Mouse (Mus musculus): ENCODE results near the gene Dnase1l3. TPM values are rescaled to one million over a fixed set of nuclear protein-coding genes. Genes with fewer than 3 reads are reported as not detected.

The Dnase1l3 gene
- total RNA-seq, 2 experiments from 2014 or later, result not detected

DNA sequence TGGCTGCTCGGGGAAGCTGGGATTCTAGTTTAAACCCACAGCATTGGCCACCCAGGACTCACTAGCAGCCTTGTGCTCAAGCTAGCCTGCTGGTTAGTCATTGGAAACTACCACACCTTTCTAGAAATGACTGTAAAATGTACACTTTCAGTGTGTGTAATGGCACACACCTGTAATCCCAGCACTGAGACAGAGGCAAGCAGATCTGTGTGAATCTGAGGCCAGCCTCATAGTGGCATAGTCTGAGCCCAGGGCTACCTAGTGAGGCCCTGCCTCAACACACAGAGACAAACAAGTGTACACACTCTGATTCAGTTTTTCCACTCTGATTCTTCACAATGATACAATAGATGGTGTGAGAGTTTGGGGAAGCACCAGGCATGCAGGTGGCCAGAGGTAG lies 5.0 kb downstream of the Dnase1l3 start:
- intact Hi-C loops (cut with DNase I), result no loop called here
- no peak for DNase-seq

DNA sequence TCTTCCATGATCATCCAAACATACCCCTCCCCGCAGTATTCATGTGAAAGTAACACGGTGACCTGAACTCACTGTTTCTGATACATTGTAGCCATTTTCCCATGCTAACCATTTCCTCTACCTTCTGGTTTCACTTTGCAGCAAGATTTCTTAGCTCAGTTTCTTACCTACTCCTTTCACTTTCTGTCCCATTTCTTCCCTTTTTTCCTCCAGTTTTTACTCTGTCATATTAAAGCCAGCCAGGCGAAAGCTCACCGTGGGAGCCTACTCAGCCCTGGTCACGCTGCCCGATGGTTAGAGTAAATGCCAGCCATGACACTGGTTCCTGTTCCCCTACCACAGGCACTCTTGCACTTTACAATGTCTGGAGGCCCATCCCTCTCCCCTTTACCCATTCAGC lies 7.5 kb downstream of the Dnase1l3 start:
- intact Hi-C loops (cut with DNase I), result no loop called here
- no peak for DNase-seq

DNA sequence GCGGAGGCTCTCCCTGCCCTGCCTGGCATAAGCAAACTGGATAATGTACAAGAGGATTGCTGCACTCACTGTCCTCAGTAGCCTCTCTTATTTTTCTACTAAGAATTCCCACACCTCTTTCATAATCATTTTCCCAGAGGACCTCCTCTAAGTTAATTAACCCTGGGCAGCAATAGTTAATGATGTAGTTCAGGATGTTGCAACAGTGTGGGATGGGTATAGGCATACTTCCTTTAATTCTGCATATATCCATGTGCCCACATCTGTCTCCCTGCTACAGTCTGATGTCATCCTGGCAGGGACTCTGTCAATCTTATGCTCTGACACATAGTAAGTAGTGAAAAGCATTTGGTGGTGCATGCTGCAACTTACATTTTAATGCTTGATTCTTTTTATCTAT lies 13.1 kb downstream of the Dnase1l3 start:
- intact Hi-C loops (cut with DNase I), result no loop called here
- DNase-seq, result no peak

DNA sequence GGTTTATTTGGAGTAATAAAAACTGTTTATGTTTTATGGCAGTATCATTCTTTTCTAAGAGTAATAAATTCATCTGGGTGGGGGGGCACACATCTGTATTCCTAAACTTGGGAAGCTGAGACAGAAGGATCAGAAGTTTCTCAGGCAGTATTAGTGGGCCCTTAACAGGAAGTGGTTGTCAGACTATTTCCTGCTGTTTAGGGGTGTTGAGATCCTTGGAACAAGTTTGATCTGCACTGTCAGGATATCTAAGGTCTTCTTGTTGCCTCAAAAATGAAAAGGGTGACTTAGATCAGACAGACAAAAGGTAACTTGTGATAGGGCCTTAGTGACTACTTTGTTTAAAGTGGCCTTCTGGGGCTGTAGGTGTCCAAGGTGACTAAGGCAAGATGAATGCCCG lies 16.2 kb downstream of the Dnase1l3 start:
- intact Hi-C loops (cut with DNase I), result no loop called here
- DNase-seq, result no peak

DNA sequence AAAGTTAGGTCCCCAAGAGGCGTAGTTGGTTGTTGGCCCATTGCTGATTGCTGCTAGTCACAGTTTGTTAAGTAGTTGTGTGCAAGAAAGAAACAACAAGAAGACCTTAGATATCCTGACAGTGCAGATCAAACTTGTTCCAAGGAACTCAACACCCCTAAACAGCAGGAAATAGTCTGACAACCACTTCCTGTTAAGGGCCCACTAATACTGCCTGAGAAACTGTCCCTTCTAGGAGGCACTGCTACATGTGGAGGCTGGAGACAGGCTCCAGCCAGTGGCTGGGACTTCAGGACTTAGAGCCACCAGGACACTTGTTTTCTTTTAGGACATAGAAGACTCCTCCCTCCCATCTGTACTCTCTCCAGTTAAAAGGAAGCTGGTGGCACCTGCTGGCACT lies 16.9 kb downstream of the Dnase1l3 start:
- DNase-seq, result no peak
- intact Hi-C loops (cut with DNase I), result no loop called here

DNA sequence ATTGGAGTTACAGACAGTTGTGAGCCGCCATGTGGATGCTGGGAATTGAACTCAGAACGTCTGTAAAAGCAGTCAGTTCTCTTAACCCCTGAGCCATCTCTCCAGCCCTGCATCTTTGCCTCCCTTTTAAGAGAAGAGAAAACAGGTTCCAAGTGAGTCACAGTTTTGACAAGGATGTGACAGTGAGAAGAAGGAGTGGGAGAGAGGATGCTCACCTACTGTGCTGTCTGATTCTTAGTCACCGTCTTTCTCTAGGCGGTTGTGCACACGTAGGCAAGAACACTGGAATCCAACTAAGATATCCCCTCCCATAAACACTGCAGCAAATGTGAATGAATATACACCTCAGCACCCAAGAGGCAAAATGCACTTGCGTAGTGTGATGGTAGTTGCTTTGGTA lies 19.2 kb downstream of the Dnase1l3 start:
- intact Hi-C loops (cut with DNase I), result no loop called here
- DNase-seq, result no peak

DNA sequence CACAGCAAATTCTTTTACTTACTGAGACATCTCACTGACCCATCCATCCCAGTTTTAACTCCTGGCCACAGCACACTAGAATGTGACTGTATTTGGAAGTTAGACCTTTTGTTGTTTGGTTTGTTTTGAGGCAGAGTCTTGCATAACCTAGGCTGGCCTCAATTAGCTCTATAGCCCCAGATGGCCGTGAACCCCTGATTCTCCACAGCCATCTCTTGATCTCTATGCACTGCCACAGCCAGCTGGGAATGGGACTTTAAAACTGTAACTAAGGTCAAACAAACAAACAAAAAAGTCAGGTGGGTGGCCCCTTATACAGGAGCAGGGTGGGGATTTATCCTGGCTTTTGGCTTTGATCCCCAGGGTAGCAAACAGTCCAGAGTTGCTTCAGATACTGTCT lies 19.7 kb downstream of the Dnase1l3 start:
- DNase-seq, result no peak
- intact Hi-C loops (cut with DNase I), result no loop called here

DNA sequence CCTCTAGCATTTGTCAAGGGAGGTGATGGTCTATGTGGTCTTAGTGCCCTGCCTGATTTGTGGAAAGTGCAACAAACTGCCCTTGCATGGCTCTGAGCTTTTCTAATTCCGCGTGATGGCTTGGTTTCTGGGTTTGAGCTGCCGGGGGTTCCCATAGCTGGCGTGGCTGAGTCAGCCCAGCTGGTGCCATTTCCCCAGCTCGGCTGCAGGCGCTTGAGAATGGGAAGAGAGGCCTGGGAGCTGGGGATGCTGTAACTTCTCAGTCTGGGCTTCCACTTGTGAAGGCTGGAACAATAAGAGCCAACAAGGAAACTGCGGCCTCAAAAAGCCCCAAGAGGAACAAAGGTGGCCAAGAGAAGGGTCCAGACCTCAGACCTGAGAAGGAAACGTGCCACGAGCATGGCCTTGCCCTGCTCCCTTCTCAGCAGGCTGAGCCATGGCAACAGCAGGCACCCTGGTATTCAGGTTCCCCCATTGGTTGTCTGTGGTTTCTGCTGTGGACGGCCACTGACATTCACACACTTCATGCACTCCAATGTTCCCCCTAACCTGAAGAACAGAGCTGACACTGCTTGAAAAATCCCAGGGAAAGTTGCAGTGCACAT lies 22.4 kb downstream of the Dnase1l3 start:
- intact Hi-C loops (cut with DNase I), result no loop called here
- no peak for DNase-seq

DNA sequence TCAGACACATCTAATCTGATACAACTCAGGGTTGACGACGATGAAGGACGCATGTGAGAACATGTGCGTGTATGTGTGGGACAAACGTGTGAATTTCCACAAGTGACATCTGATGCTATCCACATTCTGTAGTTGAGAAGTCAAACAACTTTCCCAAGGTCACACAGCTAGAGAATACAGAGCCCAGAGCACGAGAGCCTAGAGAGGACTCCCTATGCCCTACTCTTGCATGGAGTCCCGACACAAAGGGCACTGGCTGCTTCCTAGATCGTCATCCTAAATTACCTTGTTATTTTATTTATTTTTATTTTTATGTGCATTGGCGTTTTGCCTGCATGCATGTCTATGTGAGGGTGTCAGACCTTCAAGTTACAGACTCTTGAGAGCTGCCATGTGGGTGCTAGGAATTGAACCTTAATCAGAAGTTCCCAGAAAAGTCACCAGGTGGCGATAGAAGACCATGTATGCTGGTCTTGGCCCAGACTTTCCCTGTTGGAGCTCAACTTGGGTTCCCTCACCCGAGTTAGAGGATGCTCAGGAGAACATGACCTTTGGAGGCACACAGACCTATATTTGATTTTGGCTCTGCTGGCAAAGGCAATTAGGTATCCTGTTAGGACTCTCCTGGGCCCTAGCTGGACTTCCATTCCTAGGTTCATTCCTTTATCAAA lies 30.0 kb downstream of the Dnase1l3 start:
- intact Hi-C loops (cut with DNase I), result loop anchor here (2.0 kb wide), 1 partner anchor 32 kb away; no protein-coding TSS in a partner anchor
- DNase-seq, result peak in 1 of 2 experiments; percentile 28

DNA sequence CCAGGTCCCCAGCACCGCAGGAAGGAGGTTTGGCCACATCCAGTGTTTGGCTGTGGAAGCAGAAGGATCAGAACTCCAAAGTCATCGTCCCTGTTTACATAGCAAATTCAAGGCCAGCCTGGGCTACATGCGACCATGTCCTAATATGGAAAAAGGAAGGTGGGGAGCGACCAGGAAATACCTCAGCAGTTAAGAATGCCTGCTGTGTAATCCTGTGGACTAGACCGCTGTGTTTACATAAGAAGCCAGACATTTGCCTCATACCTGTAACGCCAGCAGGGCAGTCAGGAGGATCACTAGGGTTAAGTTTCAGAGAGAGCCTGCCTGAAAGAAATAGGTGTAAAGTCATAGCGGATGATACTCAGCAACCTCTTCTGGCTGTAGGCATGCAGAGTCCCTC lies 31.2 kb downstream of the Dnase1l3 start:
- intact Hi-C loops (cut with DNase I), result no loop called here
- DNase-seq, result no peak

DNA sequence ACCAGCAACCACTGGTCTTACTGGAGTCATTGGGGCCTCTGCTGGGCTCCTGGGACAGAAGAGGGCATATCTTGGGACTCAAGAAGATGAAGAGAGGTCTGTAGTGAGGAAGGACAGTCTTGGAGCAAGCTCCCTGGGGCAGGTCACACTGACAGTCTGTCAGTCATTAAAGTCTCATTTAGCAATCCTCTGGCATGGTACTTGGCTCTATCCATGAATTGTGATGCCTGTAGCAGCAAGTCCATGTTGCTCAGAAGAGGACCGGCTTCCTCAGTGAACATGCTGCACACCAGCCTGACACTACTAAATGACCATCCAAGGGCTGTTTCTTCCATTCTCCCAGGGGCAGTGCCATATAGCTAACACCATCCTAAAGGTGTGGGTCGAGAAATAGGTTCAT lies 31.7 kb downstream of the Dnase1l3 start:
- intact Hi-C loops (cut with DNase I), result no loop called here
- DNase-seq, result no peak

DNA sequence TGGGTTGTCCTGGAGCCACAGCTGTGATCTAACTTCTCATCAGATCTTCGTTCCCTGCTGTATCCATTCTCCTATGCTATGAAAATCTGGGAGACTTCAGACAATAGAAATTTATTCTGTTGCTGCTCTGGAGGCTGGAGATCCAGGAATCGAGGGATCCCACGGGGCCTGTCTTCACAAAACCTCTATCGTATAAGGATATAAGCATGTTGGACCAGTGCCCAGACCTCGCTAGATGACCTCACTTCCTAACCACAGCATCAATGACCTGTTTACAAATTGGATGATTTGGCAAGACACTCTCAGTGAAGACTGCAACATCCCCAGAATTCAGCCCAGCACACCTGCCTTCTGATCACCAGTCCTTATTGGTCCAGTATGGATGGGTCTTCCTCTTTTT lies 32.7 kb downstream of the Dnase1l3 start:
- no peak for DNase-seq
- intact Hi-C loops (cut with DNase I), result no loop called here

DNA sequence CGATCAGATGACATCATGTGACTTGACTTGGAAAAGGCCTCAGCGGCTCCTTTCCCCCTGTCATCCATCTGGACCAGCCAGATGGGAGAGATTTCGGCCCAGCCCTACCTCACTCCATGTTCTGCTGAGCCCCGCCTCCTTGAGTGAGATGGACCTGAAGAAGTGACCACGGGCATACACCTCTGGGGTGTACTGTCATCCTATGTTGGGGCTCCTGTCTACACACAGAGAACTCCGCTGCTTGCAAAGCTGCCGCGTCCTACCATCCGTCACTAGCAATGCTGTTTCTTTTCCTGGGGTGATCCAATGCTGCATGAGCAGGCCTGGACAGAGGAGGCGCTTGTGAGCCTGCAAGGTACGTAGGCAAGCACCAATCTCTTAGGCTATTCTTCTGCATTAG lies 33.8 kb downstream of the Dnase1l3 start:
- intact Hi-C loops (cut with DNase I), result no loop called here
- no peak for DNase-seq

DNA sequence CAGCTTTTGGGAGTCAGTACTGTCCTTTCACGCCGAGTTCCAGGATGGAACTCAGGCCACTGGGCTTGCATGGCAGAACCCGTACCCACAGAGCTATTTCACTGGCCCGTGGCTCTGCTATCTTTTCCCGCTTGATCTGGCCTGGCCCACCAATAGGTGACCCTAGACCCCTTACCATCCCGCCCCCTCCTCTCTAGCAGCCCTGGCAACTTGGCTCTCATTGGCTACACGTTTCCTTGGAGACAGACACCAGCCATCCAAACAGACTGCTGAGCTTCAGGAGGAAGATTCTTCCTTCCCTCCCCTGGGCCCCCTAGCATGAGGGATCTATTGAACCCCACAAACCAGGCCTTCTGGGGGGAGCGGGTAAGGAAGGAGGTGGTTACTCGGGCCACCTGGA lies 37.3 kb downstream of the Dnase1l3 start, which contains the start of gene Gm45521:
TSS of gene Gm45521 (plus strand) at position 240 of the 400 bp plus-strand sequence.
- intact Hi-C loops (cut with DNase I), result no loop called here
- DNase-seq, result no peak

DNA sequence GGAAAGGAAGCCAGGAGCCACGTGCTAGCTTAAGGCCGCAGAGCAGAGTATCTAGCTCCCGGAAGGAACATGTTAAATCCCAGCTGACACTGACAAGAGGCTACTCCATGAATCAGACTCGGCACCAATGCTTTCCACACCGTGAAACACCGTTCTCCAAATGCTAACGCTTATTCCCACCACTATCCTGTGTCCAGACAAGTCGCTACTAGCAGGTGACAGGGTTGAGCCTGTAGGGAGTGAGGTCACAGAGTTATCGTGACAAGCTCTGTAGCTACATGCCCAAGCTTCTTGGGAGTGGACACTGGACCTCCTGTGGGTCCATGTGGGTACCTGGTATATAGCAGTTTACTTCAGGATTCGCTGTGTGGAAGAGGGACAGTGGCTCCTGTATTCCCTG lies 37.9 kb downstream of the Dnase1l3 start:
- intact Hi-C loops (cut with DNase I), result no loop called here
- DNase-seq, result no peak

DNA sequence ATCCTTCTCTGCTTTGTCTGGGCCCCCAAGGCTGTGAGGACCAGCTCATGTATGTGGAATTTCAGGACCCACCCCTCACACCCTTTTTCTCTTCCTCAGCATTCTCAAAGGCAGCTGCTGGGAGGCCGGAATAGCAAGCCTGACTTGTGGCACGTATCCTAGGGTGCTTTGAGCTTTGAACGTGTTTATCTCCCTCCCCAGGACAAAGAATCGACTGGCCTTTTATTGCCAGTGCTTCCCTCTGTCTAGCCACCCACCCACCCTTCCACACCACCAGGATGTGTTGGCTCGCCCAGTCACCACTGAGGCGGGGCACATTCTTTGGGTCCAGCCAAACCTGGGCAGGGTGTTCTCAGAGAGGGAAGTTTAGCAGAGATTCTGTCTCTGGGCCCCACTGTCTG lies 40.3 kb downstream of the Dnase1l3 start:
- intact Hi-C loops (cut with DNase I), result no loop called here
- DNase-seq, result no peak

DNA sequence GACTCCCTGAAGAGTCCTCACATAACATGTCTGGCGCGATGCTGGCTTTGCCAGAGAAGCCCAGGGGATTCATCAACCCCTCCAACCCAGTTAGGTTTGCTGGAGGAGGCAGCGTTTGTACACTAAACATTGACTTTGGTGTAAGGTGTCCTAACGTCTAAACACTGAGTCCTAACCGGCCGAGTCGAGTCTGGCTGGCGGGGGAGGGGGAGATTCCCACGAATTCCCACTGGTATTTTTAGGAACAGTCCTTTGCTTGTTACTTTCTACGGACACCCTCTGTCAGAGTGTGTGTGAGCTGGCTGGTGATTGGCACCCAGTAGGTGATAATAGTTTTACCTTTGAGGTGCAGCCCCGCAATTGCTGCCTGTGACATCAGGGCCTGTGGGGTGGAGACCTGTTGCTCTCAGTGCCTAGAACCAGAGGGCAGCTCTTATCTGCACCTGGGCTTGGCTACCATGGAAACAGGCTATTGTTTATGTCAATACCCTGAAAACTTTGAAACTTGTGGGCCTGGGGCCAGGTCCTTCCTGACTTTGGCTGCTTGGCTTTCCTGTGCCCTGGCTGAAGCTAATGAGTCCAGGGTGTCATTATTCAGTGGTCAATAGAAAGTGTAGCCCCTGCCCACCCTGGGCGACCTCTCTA lies 41.6 kb downstream of the Dnase1l3 start:
- intact Hi-C loops (cut with DNase I), result no loop called here
- peak in 1 of 2 experiments; percentile 29 for DNase-seq

DNA sequence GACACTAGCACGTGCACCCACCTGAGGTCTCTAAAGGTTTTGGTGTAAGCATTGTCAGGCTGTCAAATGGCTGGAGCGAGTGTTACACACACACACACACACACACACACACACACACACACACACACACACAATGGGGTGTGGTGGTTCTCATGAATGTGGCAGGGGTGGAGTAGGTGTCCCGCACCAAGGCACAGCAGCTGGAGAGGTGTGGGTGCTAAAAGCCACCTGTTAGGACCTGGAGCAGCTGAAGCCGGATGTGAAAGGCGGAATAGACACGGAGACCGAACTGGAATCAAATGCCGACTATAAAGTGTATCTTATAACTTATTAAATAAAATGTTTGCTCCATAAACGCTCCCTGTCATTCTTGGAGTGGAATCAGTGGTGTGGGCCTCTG lies 43.1 kb downstream of the Dnase1l3 start:
- intact Hi-C loops (cut with DNase I), result no loop called here
- no peak for DNase-seq

DNA sequence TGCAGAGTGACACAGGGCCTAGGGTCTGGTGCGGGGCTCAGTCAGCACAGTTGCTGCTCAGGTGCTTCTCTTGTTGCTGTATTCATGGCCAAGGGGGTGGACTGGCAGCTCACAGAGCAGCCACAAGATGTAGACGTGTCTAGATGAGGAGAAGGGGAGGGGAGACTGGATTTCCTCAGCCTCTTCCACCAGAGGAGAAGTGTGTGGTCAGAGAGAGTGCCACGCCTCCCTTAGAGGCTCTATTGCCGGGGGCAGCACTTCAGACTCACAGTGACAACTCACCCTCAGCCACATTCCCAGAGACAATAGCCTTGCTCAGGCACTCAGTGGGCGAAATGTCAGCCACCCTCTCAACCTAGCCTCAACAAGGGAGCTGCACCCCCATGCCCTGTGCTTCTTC lies 49.1 kb downstream of the Dnase1l3 start:
- no peak for DNase-seq
- intact Hi-C loops (cut with DNase I), result no loop called here

DNA sequence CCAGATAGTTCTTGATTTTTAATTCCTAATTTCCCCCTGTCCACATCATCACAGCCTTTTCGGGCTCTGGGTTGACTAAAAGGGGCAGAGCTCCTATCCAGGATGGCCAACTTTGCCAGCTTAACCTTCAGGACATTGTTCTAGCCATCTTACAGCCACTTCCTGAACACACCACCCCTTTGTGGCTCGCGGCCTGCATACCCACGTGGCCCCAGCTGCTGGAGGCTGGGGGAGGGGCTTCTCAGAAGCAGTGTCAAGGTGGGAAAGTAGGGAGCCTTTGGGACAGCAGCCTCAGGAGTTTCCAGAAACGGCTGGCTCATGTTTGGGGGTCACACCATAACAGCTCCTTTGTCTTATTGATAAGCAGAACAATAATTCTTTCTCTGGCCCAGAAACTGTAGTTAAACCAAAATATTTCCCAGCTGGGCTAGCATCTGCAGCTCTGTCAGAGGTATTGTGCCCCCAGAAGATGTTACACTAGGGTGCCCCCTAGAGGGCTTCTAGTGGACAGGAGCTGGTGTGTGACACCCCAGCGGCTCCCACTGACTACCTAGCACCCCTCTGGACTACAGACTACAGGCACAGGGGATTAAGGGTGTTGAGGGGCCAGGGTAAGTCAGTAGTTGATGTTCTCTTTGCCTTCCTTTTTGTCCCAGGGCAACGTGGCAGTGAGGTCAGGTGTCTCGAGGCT lies 49.9 kb downstream of the Dnase1l3 start:
- intact Hi-C loops (cut with DNase I), result loop anchor here (5.0 kb wide), 1 partner anchor 127 kb away; the partner anchor contains the start of gene Flnb
- no peak for DNase-seq

DNA sequence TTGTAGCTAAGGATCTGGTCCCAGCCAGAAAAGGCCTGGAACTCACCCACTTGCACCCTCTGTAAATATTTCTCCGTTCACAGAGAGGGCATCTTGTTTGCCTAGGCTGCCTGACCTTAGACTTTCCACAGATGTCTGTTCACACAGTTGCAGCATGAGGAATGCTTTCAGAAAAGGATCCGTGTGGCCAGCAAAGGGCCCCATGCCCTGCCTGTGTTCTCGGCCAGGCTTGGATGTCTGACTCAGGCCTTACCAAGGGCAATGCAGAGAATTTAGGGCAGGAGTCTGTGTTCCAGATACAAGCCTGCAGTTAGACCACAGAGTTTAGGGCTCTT lies 50.6 kb downstream of the Dnase1l3 start:
- intact Hi-C loops (cut with DNase I), result loop anchor here (5.0 kb wide), 1 partner anchor 126 kb away; the partner anchor contains the start of gene Flnb
- DNase-seq, result no peak

All from gastrocnemius, postnatal 36 days (tissue).